Mouse (Mus musculus): ENCODE data around the gene Smarcd3.
A peak's percentile ranks its signal among the peaks of the same experiment; 100 is the strongest.

Gene Smarcd3

GRCm38 (mm10) chr5:24553621-24554244 is 70.5 kb downstream of the Smarcd3 start:
- DNase-seq, result no peak

- DNase-seq, result no peak
Observed at GRCm38 (mm10) chr5:24551317-24551688, 72.9 kb downstream of the Smarcd3 start.

GRCm38 (mm10) chr5:24550598-24551316 is 73.5 kb downstream of the Smarcd3 start:
- DNase-seq, result peak in 1 of 2 experiments; percentile 11

GRCm38 (mm10) chr5:24542643-24543042 is 81.6 kb downstream of the Smarcd3 start:
- DNase-seq, result no peak

- DNase-seq, result no peak
Observed at GRCm38 (mm10) chr5:24541144-24541569, 83.1 kb downstream of the Smarcd3 start.

All from kidney, adult 8-10 months (tissue).